Mouse (Mus musculus) mesoderm, embryonic 11.5 days (tissue): ENCODE measurements around the gene Gm10382.
A peak's percentile ranks its signal among the peaks of the same experiment; 100 is the strongest.
"Not testable (repeated sequence)": the region's sequence is repeated elsewhere in the genome, so short reads cannot be mapped to it uniquely, and the experiment has no call there.

Source experiments
- DNase-seq: peaks from one replicate; pipeline ENCODE4 v3.0.0-alpha.2; 2012; ENCODE audit warnings: low read depth, low spot score

The Gm10382 gene

GRCm38 (mm10) chr5:125418636-125419035, 29.5 kb downstream of the Gm10382 start:
- no peak for DNase-seq

- no peak for DNase-seq
Measured at GRCm38 (mm10) chr5:125419124-125419523, 30.0 kb downstream of the Gm10382 start.

GRCm38 (mm10) chr5:125425698-125426276, 36.7 kb downstream of the Gm10382 start:
- no peak for DNase-seq

GRCm38 (mm10) chr5:125426343-125426742, 37.2 kb downstream of the Gm10382 start:
- no peak for DNase-seq

GRCm38 (mm10) chr5:125432324-125432723, 43.2 kb downstream of the Gm10382 start:
- DNase-seq = not testable (repeated sequence)

- peak; percentile 97 for DNase-seq
Measured at GRCm38 (mm10) chr5:125433793-125434337, 44.7 kb downstream of the Gm10382 start, which contains the start of gene Dhx37. TSS of gene Dhx37 (minus strand) at chr5:125434121.

GRCm38 (mm10) chr5:125434347-125434746, 45.2 kb downstream of the Gm10382 start:
- not testable (repeated sequence) for DNase-seq
